Mouse (Mus musculus): ENCODE measurements at regions not wholly inside any gene's neighbourhood (a gene's known extent, or its start where the extent isn't known, plus 50 kb on each side); places are given as distances from the start of the nearest gene placed in this dataset.

DNA sequence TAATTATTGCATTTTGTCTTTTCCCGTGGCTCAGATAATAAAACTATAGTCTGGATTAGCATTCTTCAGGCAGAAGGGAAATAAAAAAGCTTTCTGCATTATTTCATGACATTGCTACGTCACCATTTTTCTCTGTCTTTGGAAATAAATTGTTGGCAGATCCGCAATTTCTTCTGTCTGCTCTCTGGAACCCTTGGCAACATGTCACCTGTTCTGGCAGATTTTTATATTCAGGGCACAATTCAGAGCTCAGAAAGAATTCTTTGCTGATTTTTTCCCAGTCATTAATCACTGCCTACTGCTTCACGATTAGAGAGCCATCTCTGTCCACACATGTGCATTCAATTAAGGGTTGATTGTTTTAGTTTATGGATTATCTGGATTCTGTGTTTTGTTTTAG lies 460.5 kb downstream of the Cdh8 start:
- no peak overlapping the region for H3K4me3 ChIP-seq (ENCODE audit: low read length)
- no peak overlapping the region for H3K9ac ChIP-seq (ENCODE audit: low read depth, low read length)
- H3K36me3 ChIP-seq (ENCODE audit: control insufficient read depth, insufficient read depth, low read length), result no peaks in the 10 kb centered on the region
- H3K27me3 ChIP-seq (replicated peaks; ENCODE audit: control insufficient read depth, insufficient read depth, low read length), result no peaks in the 10 kb centered on the region
- no peak overlapping the region for H3K27ac ChIP-seq (ENCODE audit: low read length)
- no peaks in the 10 kb centered on the region for H3K4me1 ChIP-seq (ENCODE audit: control insufficient read depth, insufficient read depth, low read length)
- 67% methylated on average over 4 of the region's 4 CpGs for WGBS
- no peak for ATAC-seq
- no peak overlapping the region for H3K4me2 ChIP-seq (ENCODE audit: low read depth, low read length)
- no peaks in the 10 kb centered on the region for H3K9me3 ChIP-seq (ENCODE audit: control insufficient read depth, low read length)

DNA sequence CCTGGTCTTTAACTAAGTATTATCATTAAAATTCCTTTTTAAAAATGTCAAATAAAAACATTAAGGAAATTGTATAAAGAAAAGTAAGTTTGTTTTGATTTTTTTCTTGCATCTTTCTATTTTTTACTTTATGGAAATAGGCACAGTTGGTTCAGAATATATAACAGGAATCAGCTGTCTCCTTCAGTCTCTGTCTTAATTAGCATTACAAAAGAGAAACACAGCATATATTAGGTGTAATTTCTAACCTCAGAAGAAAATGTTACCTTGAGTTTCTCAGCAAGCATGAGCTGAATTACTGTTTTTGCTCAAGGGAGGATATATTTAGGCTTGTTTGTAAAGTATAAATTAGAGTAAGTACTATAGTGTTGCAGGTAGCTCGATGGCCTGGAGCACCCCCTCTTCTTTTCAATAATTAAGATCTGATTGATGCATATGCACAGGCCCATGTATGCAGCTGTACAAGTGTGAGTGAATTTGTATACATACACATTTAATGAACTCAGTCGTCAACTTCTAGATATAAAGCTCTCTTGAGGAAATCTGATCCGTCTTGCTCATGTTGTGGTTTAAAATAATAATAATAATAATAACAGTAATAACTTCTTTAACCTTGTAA lies 503.0 kb downstream of the Cdh8 start:
- Histone ChIP-seq H3K4me1 (ENCODE audit: control insufficient read depth, insufficient read depth, low read length) (no peaks in the 10 kb centered on the region), H3K9me3 (ENCODE audit: control insufficient read depth, low read length) (no peaks in the 10 kb centered on the region), H3K9ac (ENCODE audit: low read depth, low read length) (no peak overlapping the region), H3K36me3 (ENCODE audit: control insufficient read depth, insufficient read depth, low read length) (no peaks in the 10 kb centered on the region), H3K4me3 (ENCODE audit: low read length) (no peak overlapping the region), H3K27ac (ENCODE audit: low read length) (no peak overlapping the region), H3K27me3 (replicated peaks; ENCODE audit: control insufficient read depth, insufficient read depth, low read length) (no peaks in the 10 kb centered on the region), H3K4me2 (ENCODE audit: low read depth, low read length) (no peak overlapping the region)
- ATAC-seq, result no peak
- WGBS, result 81% methylated on average over 3 of the region's 3 CpGs

DNA sequence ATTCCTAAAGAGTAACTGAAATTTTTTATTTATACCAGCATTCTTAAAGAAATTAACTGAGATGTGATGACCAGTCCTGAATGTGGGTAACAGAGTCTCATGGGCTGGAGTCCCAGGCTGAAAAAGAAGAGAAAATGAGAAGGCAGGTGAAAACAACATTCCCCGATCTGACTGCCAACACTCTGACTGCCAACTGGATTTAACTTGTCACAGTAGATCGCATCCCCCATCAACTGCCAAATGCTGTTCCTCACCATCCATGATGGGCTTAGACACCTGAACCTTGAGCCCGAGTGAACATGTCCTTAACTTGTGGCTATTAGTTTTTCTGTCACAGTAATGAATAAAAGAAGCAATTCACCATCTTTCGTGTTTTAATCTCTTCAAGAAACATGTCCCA lies 522.9 kb downstream of the Cdh8 start:
- no peak for ATAC-seq
- Histone ChIP-seq H3K9ac (ENCODE audit: low read depth, low read length) (no peak overlapping the region), H3K27ac (ENCODE audit: low read length) (no peak overlapping the region), H3K4me2 (ENCODE audit: low read depth, low read length) (no peak overlapping the region), H3K4me1 (ENCODE audit: control insufficient read depth, insufficient read depth, low read length) (no peaks in the 10 kb centered on the region), H3K4me3 (ENCODE audit: low read length) (no peak overlapping the region), H3K9me3 (ENCODE audit: control insufficient read depth, low read length) (no peaks in the 10 kb centered on the region), H3K36me3 (ENCODE audit: control insufficient read depth, insufficient read depth, low read length) (no peaks in the 10 kb centered on the region), H3K27me3 (replicated peaks; ENCODE audit: control insufficient read depth, insufficient read depth, low read length) (no peaks in the 10 kb centered on the region)
- 92% methylated on average over 4 of the region's 4 CpGs for WGBS

DNA sequence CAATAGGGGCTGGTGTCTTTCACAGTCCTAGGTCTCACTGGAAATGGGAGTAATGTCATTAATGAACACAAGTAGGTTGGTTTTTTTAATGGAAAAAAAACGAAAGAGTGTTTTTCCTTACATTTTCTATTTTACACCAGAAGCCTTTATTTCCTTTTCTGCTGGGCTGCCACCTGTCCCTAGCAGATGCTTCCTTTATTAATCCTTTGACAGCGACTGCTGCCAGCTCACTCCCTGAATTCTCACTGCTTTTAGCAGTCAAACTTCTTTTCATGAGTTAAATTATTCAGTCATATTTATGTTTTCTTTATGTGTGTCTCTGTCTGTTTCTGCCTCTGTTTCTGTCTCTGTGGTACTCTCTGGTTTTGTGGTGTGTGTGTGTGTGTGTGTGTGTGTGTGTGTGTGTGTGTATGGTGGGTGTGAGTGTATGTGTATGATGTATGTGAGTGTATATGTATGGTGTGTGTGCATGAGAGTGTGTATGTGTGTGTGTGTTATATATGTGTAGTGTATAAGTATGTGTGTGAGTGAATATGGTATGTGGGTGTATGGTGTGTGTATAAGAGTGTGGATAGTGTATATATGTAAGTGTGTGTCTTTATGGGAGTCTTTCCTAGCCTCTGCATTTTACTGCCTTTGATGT lies 554.5 kb downstream of the Cdh8 start:
- no peak overlapping the region for H3K4me2 ChIP-seq (ENCODE audit: low read depth, low read length)
- H3K9ac ChIP-seq (ENCODE audit: low read depth, low read length), result no peak overlapping the region
- no peak overlapping the region for H3K4me3 ChIP-seq (ENCODE audit: low read length)
- H3K27me3 ChIP-seq (replicated peaks; ENCODE audit: control insufficient read depth, insufficient read depth, low read length), result no peaks in the 10 kb centered on the region
- WGBS, result 64% methylated on average over 2 of the region's 2 CpGs
- no peak overlapping the region for H3K27ac ChIP-seq (ENCODE audit: low read length)
- H3K9me3 ChIP-seq (ENCODE audit: control insufficient read depth, low read length), result no peaks in the 10 kb centered on the region
- no peak for ATAC-seq
- no peaks in the 10 kb centered on the region for H3K36me3 ChIP-seq (ENCODE audit: control insufficient read depth, insufficient read depth, low read length)
- H3K4me1 ChIP-seq (ENCODE audit: control insufficient read depth, insufficient read depth, low read length), result no peaks in the 10 kb centered on the region

DNA sequence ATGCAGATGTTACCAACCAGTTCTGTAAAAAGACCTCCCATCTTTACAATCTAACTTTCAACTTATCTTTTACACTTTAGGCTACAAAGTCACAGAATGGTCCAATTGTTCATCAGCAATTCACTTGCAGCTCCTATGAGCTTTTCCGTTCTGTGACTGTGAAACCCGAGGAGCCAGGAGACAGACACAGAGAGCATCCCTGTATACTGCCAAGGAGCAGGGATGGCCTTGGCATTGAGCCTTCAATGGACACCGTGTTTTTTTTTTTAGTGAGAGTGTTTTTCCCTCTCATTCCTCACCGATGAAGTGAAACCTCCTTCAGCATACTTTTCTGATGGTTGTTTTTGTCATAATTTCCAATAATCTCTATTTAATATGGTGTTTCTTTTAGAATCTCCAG lies 555.1 kb downstream of the Cdh8 start:
- H3K9ac ChIP-seq (ENCODE audit: low read depth, low read length), result no peak overlapping the region
- no peak overlapping the region for H3K4me2 ChIP-seq (ENCODE audit: low read depth, low read length)
- H3K27ac ChIP-seq (ENCODE audit: low read length), result no peak overlapping the region
- no peaks in the 10 kb centered on the region for H3K9me3 ChIP-seq (ENCODE audit: control insufficient read depth, low read length)
- WGBS, result 69% methylated on average over 4 of the region's 4 CpGs
- H3K4me3 ChIP-seq (ENCODE audit: low read length), result no peak overlapping the region
- H3K4me1 ChIP-seq (ENCODE audit: control insufficient read depth, insufficient read depth, low read length), result no peaks in the 10 kb centered on the region
- H3K36me3 ChIP-seq (ENCODE audit: control insufficient read depth, insufficient read depth, low read length), result no peaks in the 10 kb centered on the region
- H3K27me3 ChIP-seq (replicated peaks; ENCODE audit: control insufficient read depth, insufficient read depth, low read length), result no peaks in the 10 kb centered on the region
- no peak for ATAC-seq

DNA sequence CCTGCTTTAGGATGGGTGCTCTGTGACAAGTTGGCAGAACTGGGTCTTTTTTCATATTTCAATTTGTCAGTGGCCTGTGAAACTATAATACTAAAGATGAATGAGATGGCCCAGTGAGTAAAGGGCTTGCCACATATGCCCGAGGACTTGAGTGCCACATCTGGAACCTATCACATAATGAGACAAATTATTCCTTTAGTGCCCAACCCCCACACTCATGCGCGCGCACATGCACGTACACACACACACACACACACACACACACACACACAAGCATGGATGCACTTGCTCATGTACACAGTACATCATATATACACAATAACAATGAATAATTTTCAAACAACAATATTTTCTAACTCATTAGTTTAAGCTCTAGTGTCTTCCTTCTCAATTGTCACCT lies 555.9 kb downstream of the Cdh8 start:
- H3K4me1 ChIP-seq (ENCODE audit: control insufficient read depth, insufficient read depth, low read length), result no peaks in the 10 kb centered on the region
- H3K4me3 ChIP-seq (ENCODE audit: low read length), result no peak overlapping the region
- H3K4me2 ChIP-seq (ENCODE audit: low read depth, low read length), result no peak overlapping the region
- H3K9ac ChIP-seq (ENCODE audit: low read depth, low read length), result no peak overlapping the region
- H3K27ac ChIP-seq (ENCODE audit: low read length), result no peak overlapping the region
- no peak for ATAC-seq
- H3K36me3 ChIP-seq (ENCODE audit: control insufficient read depth, insufficient read depth, low read length), result no peaks in the 10 kb centered on the region
- no peaks in the 10 kb centered on the region for H3K9me3 ChIP-seq (ENCODE audit: control insufficient read depth, low read length)
- H3K27me3 ChIP-seq (replicated peaks; ENCODE audit: control insufficient read depth, insufficient read depth, low read length), result no peaks in the 10 kb centered on the region
- 83% methylated on average over 5 of the region's 5 CpGs for WGBS

DNA sequence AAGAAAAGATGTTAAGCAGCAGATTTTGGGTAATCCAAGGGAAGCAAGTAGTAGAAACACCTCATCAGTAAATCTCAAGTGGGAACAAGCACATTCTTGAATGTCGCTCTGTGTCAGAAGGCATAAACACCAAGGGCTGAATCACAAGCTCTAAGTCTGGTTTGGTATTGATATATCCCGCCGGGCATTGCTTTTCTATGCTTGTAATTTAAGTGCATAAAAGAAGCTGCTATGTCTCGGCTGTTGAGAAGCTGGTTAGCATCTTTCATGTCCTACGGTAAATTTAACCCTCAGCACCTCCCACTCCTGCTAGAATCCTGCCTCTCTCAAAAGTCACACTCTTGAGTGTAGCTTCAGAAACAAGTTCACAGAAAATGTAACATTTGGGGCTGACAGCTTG lies 586.8 kb downstream of the Cdh8 start:
- no peaks in the 10 kb centered on the region for H3K9me3 ChIP-seq (ENCODE audit: control insufficient read depth, low read length)
- no peaks in the 10 kb centered on the region for H3K36me3 ChIP-seq (ENCODE audit: control insufficient read depth, insufficient read depth, low read length)
- H3K4me2 ChIP-seq (ENCODE audit: low read depth, low read length), result no peak overlapping the region
- 67% methylated on average over 5 of the region's 5 CpGs for WGBS
- no peaks in the 10 kb centered on the region for H3K27me3 ChIP-seq (replicated peaks; ENCODE audit: control insufficient read depth, insufficient read depth, low read length)
- no peak overlapping the region for H3K27ac ChIP-seq (ENCODE audit: low read length)
- no peak overlapping the region for H3K9ac ChIP-seq (ENCODE audit: low read depth, low read length)
- no peak for ATAC-seq
- H3K4me1 ChIP-seq (ENCODE audit: control insufficient read depth, insufficient read depth, low read length), result no peaks in the 10 kb centered on the region
- no peak overlapping the region for H3K4me3 ChIP-seq (ENCODE audit: low read length)

DNA sequence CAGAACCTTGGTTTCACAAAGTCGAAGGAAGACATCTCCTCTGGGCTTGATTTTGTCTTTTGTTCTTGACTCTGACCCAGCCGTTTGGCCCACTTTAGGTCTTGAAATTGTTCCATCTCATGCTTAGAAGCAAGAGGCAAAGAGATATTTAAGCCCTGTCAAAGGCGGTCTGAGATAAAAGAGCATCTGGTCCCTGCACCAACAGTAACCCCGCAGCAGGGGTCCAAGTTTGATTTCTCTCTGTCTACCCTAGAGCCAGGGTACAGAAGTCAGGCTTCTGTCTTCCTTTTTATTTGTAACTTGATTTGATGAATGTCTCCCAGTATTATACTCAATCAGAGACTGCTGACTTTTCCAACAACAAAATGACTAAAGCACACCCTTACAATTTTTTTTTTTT lies 587.3 kb downstream of the Cdh8 start:
- Histone ChIP-seq H3K4me2 (ENCODE audit: low read depth, low read length) (no peak overlapping the region), H3K36me3 (ENCODE audit: control insufficient read depth, insufficient read depth, low read length) (no peaks in the 10 kb centered on the region), H3K27ac (ENCODE audit: low read length) (no peak overlapping the region), H3K9ac (ENCODE audit: low read depth, low read length) (no peak overlapping the region), H3K9me3 (ENCODE audit: control insufficient read depth, low read length) (no peaks in the 10 kb centered on the region), H3K27me3 (replicated peaks; ENCODE audit: control insufficient read depth, insufficient read depth, low read length) (no peaks in the 10 kb centered on the region), H3K4me1 (ENCODE audit: control insufficient read depth, insufficient read depth, low read length) (no peaks in the 10 kb centered on the region), H3K4me3 (ENCODE audit: low read length) (no peak overlapping the region)
- no peak for ATAC-seq
- 67% methylated on average over 4 of the region's 4 CpGs for WGBS

DNA sequence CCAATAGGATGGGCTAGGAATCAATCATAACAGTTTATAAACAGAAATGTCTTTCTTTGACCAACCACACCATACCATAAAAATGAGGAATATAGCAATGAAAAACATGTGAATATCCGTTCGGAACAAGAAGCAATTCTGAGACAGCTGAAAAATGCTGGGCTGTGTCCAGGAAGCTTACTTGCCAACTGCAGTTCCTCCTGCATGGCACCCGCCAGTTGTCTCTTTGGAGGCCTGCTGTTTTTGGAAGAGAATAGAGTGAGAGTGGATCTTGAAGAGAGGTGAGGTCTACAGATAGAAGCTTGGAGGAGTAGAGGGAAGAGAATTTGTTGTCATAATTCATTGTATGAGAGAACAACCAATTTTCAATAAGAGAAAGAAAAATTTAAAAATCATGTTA lies 604.3 kb downstream of the Cdh8 start:
- no peaks in the 10 kb centered on the region for H3K4me1 ChIP-seq (ENCODE audit: control insufficient read depth, insufficient read depth, low read length)
- no peaks in the 10 kb centered on the region for H3K36me3 ChIP-seq (ENCODE audit: control insufficient read depth, insufficient read depth, low read length)
- no peaks in the 10 kb centered on the region for H3K27me3 ChIP-seq (replicated peaks; ENCODE audit: control insufficient read depth, insufficient read depth, low read length)
- H3K4me2 ChIP-seq (ENCODE audit: low read depth, low read length), result no peak overlapping the region
- H3K27ac ChIP-seq (ENCODE audit: low read length), result no peak overlapping the region
- H3K4me3 ChIP-seq (ENCODE audit: low read length), result no peak overlapping the region
- H3K9ac ChIP-seq (ENCODE audit: low read depth, low read length), result no peak overlapping the region
- H3K9me3 ChIP-seq (ENCODE audit: control insufficient read depth, low read length), result no peaks in the 10 kb centered on the region
- WGBS, result 74% methylated on average over 3 of the region's 3 CpGs
- ATAC-seq, result no peak

DNA sequence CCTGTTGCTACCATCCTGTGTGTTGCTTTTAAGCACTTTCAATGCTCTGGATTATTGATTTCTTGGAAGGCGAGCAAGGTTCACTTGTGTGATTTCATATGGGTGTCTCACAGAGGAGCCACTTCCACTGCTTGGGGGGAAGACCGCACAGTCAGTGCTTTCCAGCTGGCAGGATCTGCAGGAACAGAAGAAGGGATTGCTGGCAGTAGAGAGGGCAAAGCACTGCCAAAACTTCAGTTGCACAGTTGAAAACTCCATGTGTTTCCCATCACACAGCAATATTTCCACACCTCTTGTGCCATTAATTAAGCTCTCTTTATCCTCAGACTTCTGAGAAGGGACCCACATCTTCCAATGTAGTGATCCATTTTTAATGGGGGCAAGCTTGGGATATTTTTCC lies 618.8 kb downstream of the Cdh8 start:
- whole genome bisulfite sequencing, result 78% methylated on average over 2 of the region's 2 CpGs
- H3K4me2 ChIP-seq (ENCODE audit: low read depth, low read length), result no peak overlapping the region
- no peak overlapping the region for H3K4me3 ChIP-seq (ENCODE audit: low read length)
- no peak for ATAC-seq
- H3K36me3 ChIP-seq (ENCODE audit: control insufficient read depth, insufficient read depth, low read length), result no peaks in the 10 kb centered on the region
- no peaks in the 10 kb centered on the region for H3K4me1 ChIP-seq (ENCODE audit: control insufficient read depth, insufficient read depth, low read length)
- H3K9ac ChIP-seq (ENCODE audit: low read depth, low read length), result no peak overlapping the region
- no peaks in the 10 kb centered on the region for H3K27me3 ChIP-seq (replicated peaks; ENCODE audit: control insufficient read depth, insufficient read depth, low read length)
- H3K27ac ChIP-seq (ENCODE audit: low read length), result no peak overlapping the region
- no peaks in the 10 kb centered on the region for H3K9me3 ChIP-seq (ENCODE audit: control insufficient read depth, low read length)

Data from intestine, embryonic 16.5 days (tissue).